Mouse (Mus musculus) cortical plate, adult 2 months (tissue): ENCODE data around the gene Gm42791.

Experiments used
- CTCF ChIP-seq: fragments of 200-500 bp; IDR thresholded peaks from 2 replicates; pipeline ENCODE4 v1.5.1; 2011; ENCODE audit warnings: mild to moderate bottlenecking, control low read depth, low read length; ENCODE audit not compliant: insufficient read depth; ENCODE audit errors: extremely low read depth
- POLR2A ChIP-seq: fragments of 200-500 bp; IDR thresholded peaks from 2 replicates; pipeline ENCODE4 v1.6.1; 2011; ENCODE audit warnings: mild to moderate bottlenecking, low read length, control low read depth; ENCODE audit not compliant: insufficient read depth; ENCODE audit errors: extremely low read depth

GRCm38 (mm10) chr5:148936516-148936951 is 58.4 kb downstream of the Gm42791 start:
- no peak for TF ChIP-seq CTCF
- no peak for TF ChIP-seq POLR2A
